Mouse (Mus musculus): ENCODE measurements around the gene Onecut1. TPM values are rescaled to one million over a fixed set of nuclear protein-coding genes. Genes with fewer than 3 reads are reported as not detected.
A peak's percentile ranks its signal among the peaks of the same experiment; 100 is the strongest.

Gene Onecut1
- polyA plus RNA-seq, 1 experiment from 2014 or later = 0.10 TPM

DNA sequence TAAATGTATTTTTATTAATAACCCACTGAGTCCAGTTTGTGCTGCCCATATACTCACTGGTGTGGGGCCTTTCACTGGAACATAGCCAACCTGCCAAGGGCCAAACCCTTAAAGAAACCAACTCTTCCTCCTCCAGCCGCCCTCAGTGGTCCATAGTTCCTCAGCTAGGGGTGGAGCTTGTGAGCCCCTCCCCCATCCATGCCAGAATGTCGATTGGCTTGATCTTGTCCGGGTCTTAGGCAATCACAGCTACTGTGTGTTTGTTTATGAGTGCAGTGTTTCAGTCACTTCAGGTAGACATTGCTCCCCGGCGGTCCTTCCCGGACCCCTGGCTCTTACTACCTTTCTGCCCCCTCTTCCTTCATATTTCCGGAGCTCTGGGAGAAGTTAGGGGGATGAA is 35.0 kb downstream of the Onecut1 start:
- no peak for ATAC-seq (replicated peaks; ENCODE audit: insufficient number of reproducible peaks, low FRiP score, low TSS enrichment)
- Histone ChIP-seq H3K27ac (ENCODE audit: low read depth, low read length) (no peak overlapping the region), H3K4me2 (no peak overlapping the region), H3K27me3 (ENCODE audit: control insufficient read depth, insufficient read depth, low read length) (no peaks in the 10 kb centered on the region), H3K4me1 (ENCODE audit: control insufficient read depth, insufficient read depth, low read length) (no peaks in the 10 kb centered on the region), H3K9me3 (replicated peaks; ENCODE audit: control insufficient read depth, low read length) (no peaks in the 10 kb centered on the region), H3K36me3 (ENCODE audit: control insufficient read depth, insufficient read depth, low read length) (no peaks in the 10 kb centered on the region), H3K9ac (ENCODE audit: low read depth, low read length) (no peak overlapping the region), H3K4me3 (ENCODE audit: low read depth, low read length) (no peak overlapping the region)
- WGBS (ENCODE audit: insufficient replicate concordance) = 73% methylated on average over 7 of the region's 7 CpGs

DNA sequence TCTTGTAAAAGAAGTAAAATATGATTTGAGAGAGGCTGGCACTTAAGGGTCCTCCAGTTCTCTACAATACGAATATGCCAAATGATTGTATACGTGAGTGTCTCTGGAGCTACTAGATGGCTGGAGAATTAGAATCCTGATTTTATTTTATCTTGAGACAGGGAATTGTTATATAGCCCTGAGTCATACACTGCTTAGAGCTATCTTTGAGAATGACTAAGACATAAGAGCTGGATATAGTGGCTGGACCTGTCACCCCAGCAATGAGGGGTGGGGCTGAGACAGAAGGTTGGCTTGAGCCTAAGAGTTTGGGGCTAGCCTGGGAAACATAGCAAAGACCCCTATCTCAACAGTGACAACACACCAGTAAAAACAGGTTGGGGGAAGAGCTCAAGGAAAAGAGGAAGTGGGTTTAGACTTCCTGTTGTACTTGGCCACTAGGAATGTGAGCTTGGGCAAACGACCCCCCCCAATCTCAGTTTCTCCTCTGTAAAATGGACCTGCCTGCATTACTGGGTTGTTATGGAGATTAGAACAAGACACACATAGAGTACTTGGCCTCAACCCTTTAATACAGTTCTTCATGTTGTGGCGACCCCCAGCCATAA is 35.8 kb downstream of the Onecut1 start:
- 81% methylated on average over 4 of the region's 4 CpGs for WGBS (ENCODE audit: insufficient replicate concordance)
- H3K4me3 ChIP-seq (ENCODE audit: low read depth, low read length) = no peak overlapping the region
- no peak overlapping the region for H3K27ac ChIP-seq (ENCODE audit: low read depth, low read length)
- no peaks in the 10 kb centered on the region for H3K36me3 ChIP-seq (ENCODE audit: control insufficient read depth, insufficient read depth, low read length)
- H3K9ac ChIP-seq (ENCODE audit: low read depth, low read length) = no peak overlapping the region
- H3K4me2 ChIP-seq = no peak overlapping the region
- no peaks in the 10 kb centered on the region for H3K4me1 ChIP-seq (ENCODE audit: control insufficient read depth, insufficient read depth, low read length)
- ATAC-seq (replicated peaks; ENCODE audit: insufficient number of reproducible peaks, low FRiP score, low TSS enrichment) = no peak
- no peaks in the 10 kb centered on the region for H3K27me3 ChIP-seq (ENCODE audit: control insufficient read depth, insufficient read depth, low read length)
- no peaks in the 10 kb centered on the region for H3K9me3 ChIP-seq (replicated peaks; ENCODE audit: control insufficient read depth, low read length)

DNA sequence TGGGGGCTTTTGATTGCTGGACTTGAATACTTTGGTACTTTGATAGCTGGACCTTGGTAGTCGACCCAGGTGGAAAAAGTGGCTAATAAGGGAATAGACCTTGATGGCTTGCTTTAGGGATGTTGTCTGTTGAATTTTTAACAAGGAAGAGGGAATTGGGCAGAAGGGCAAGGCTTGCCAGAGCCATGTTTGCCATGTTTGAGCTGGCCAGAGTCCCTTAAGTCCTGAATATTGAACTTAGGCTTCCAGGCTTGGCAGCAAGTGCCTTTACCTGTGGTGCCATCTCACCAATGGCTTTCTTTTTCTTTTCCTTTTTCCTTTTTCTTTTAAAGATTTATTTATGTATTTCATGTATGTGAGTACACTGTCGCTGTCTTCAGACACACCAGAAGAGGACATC is 38.4 kb downstream of the Onecut1 start:
- ATAC-seq (replicated peaks; ENCODE audit: insufficient number of reproducible peaks, low FRiP score, low TSS enrichment) = no peak
- Histone ChIP-seq H3K4me1 (ENCODE audit: control insufficient read depth, insufficient read depth, low read length) (no peaks in the 10 kb centered on the region), H3K4me2 (no peak overlapping the region), H3K9me3 (replicated peaks; ENCODE audit: control insufficient read depth, low read length) (no peaks in the 10 kb centered on the region), H3K36me3 (ENCODE audit: control insufficient read depth, insufficient read depth, low read length) (no peaks in the 10 kb centered on the region), H3K9ac (ENCODE audit: low read depth, low read length) (no peak overlapping the region), H3K27me3 (ENCODE audit: control insufficient read depth, insufficient read depth, low read length) (no peaks in the 10 kb centered on the region), H3K4me3 (ENCODE audit: low read depth, low read length) (no peak overlapping the region), H3K27ac (ENCODE audit: low read depth, low read length) (no peak overlapping the region)
- WGBS (ENCODE audit: insufficient replicate concordance) = 83% methylated on average over 2 of the region's 2 CpGs

DNA sequence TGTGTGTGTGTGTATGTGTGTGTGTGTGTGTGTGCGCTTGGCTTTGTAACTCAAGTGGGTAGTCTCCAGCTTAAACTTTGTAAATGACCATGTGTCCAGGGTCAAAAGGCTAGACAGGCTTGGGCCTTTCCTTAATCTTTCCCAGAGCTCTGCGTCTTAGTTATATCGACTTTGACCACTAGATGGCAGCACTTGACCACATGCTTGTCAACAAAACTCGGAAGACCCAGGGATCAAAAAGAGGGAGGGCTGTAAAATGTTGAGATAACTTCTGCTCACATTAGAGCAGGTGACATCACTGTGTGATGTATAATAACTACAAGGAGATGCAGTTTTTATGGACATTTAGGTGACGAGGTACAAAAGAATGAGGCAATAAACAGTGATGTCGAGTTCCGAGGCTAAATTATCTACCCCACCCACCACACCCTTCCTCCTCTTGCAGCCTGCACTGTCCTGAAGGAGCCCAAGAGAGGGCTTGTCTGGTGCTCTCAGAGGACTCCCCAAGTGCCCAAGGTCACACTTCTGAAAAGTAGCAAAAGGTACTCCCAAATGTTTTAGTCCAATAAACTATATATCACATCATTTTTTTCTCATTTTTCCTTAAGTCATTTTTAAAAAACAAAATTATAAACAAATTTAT is 43.3 kb downstream of the Onecut1 start:
- H3K27me3 ChIP-seq (ENCODE audit: control insufficient read depth, insufficient read depth, low read length) = no peaks in the 10 kb centered on the region
- H3K4me3 ChIP-seq (ENCODE audit: low read depth, low read length) = no peak overlapping the region
- WGBS (ENCODE audit: insufficient replicate concordance) = 11% methylated on average over 7 of the region's 7 CpGs
- H3K4me2 ChIP-seq = 0 out of 2 replicates have a peak overlapping the region, but pooled peaks have one; percentile 6
- H3K27ac ChIP-seq (ENCODE audit: low read depth, low read length) = no peak overlapping the region
- H3K9me3 ChIP-seq (replicated peaks; ENCODE audit: control insufficient read depth, low read length) = no peaks in the 10 kb centered on the region
- no peaks in the 10 kb centered on the region for H3K36me3 ChIP-seq (ENCODE audit: control insufficient read depth, insufficient read depth, low read length)
- no peak overlapping the region for H3K9ac ChIP-seq (ENCODE audit: low read depth, low read length)
- no peaks in the 10 kb centered on the region for H3K4me1 ChIP-seq (ENCODE audit: control insufficient read depth, insufficient read depth, low read length)
- ATAC-seq (replicated peaks; ENCODE audit: insufficient number of reproducible peaks, low FRiP score, low TSS enrichment) = no peak

DNA sequence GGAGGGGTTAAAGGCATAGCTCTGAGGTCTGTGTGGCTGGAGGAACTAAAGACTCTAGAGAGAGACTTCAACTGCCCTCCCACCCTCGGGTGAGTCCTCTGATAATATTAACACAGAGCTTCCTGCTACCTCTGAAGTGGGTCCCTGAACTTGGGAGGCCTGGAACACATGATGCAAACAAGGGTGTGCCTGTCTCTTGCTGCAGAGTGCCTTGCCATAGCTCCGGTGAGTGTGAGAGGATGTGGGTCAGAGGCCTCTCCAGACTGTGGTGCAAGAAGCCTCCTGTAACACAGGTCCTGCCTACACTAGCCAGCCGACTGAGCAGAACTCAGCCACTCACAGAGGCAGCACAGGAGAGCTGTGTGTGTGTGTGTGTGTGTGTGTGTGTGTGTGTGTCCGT is 45.2 kb downstream of the Onecut1 start:
- no peak overlapping the region for H3K4me3 ChIP-seq (ENCODE audit: low read depth, low read length)
- H3K27ac ChIP-seq (ENCODE audit: low read depth, low read length) = no peak overlapping the region
- H3K9ac ChIP-seq (ENCODE audit: low read depth, low read length) = no peak overlapping the region
- H3K9me3 ChIP-seq (replicated peaks; ENCODE audit: control insufficient read depth, low read length) = no peaks in the 10 kb centered on the region
- whole genome bisulfite sequencing (ENCODE audit: insufficient replicate concordance) = 27% methylated on average over 4 of the region's 4 CpGs
- no peaks in the 10 kb centered on the region for H3K36me3 ChIP-seq (ENCODE audit: control insufficient read depth, insufficient read depth, low read length)
- H3K4me1 ChIP-seq (ENCODE audit: control insufficient read depth, insufficient read depth, low read length) = 0 out of 2 replicates have a peak, but pooled peaks cover 2% of the 10 kb centered on the region
- H3K4me2 ChIP-seq = no peak overlapping the region
- H3K27me3 ChIP-seq (ENCODE audit: control insufficient read depth, insufficient read depth, low read length) = no peaks in the 10 kb centered on the region
- ATAC-seq (replicated peaks; ENCODE audit: insufficient number of reproducible peaks, low FRiP score, low TSS enrichment) = no peak

DNA sequence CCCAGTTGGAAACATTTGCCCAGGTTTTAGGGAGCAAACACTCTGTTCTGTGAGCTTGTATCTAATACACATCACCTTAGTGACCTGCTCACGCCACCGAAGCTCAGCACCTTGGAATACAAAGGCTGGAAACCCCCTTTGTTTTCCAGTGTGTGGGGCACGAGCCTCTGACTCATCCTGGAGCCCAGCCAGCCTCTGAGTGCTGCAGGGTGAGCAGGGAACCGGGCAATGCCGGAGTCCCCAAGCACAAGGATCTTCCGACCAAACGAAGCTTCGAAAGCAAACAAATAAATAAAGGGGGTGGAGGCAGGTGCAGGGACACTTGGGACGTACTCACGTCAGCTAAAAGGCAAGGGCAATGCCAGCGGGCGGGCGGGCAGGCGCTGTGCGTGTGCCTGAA is 47.5 kb downstream of the Onecut1 start:
- H3K36me3 ChIP-seq (ENCODE audit: control insufficient read depth, insufficient read depth, low read length) = no peaks in the 10 kb centered on the region
- H3K4me3 ChIP-seq (ENCODE audit: low read depth, low read length) = no peak overlapping the region
- ATAC-seq (replicated peaks; ENCODE audit: insufficient number of reproducible peaks, low FRiP score, low TSS enrichment) = no peak
- no peaks in the 10 kb centered on the region for H3K9me3 ChIP-seq (replicated peaks; ENCODE audit: control insufficient read depth, low read length)
- H3K27me3 ChIP-seq (ENCODE audit: control insufficient read depth, insufficient read depth, low read length) = no peaks in the 10 kb centered on the region
- H3K9ac ChIP-seq (ENCODE audit: low read depth, low read length) = no peak overlapping the region
- peaks cover 11% of the 10 kb centered on the region; the same call in 1 of the 2 replicates for H3K4me1 ChIP-seq (ENCODE audit: control insufficient read depth, insufficient read depth, low read length)
- WGBS (ENCODE audit: insufficient replicate concordance) = 63% methylated on average over 15 of the region's 15 CpGs
- H3K27ac ChIP-seq (ENCODE audit: low read depth, low read length) = no peak overlapping the region
- H3K4me2 ChIP-seq = no peak overlapping the region

DNA sequence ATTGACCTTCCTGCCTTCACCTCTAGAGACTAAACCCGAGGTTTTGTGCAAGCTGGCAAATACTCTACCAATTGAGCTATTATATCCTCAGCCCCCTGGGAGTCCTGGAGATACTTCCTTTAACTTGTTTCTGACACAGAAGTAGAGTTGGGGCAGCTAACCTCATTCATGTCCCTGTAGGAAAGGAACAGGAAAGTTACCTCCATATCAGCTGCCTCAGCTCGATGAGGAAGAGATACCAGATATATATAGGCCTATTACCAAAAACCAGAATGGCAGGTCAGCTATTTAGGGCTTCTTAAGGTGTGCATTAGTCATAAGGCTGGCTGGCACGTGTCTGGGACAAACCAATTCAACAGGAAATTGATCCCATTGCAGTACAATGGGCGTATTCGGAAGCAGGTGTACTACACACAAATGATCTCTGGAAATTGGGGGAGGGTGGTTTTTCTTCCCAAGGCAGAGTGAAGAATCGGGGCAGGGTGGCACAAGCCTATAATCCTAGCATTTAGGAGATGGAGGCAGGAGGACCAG is 48.6 kb downstream of the Onecut1 start:
- Histone ChIP-seq H3K36me3 (ENCODE audit: control insufficient read depth, insufficient read depth, low read length) (no peaks in the 10 kb centered on the region), H3K9me3 (replicated peaks; ENCODE audit: control insufficient read depth, low read length) (no peaks in the 10 kb centered on the region), H3K9ac (ENCODE audit: low read depth, low read length) (no peak overlapping the region), H3K4me1 (ENCODE audit: control insufficient read depth, insufficient read depth, low read length) (peaks cover 11% of the 10 kb centered on the region; the same call in 1 of the 2 replicates), H3K4me3 (ENCODE audit: low read depth, low read length) (no peak overlapping the region), H3K4me2 (no peak overlapping the region), H3K27me3 (ENCODE audit: control insufficient read depth, insufficient read depth, low read length) (no peaks in the 10 kb centered on the region), H3K27ac (ENCODE audit: low read depth, low read length) (no peak overlapping the region)
- 77% methylated on average over 6 of the region's 6 CpGs for WGBS (ENCODE audit: insufficient replicate concordance)
- no peak for ATAC-seq (replicated peaks; ENCODE audit: insufficient number of reproducible peaks, low FRiP score, low TSS enrichment)

DNA sequence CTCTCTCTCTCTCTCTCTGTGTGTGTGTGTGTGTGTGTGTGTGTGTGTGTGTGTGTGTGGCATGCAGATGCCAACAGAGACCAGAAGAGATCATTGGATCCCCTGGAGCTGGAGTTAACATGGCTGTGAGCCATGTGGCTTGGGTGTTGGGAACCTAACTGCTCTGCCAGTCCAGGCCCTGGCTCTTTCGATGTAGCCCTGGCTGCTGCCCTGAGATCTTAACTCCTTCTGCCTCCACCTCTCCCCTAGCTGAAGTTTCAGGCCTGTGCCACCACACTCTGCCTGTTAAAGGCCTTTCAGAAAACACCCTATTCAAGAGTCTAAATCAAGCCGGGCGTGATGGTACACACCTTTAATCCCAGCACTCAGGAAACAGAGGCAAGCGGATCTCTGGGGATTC is 49.7 kb downstream of the Onecut1 start:
- no peak overlapping the region for H3K27ac ChIP-seq (ENCODE audit: low read depth, low read length)
- no peaks in the 10 kb centered on the region for H3K36me3 ChIP-seq (ENCODE audit: control insufficient read depth, insufficient read depth, low read length)
- no peak overlapping the region for H3K4me2 ChIP-seq

More for the DNA sequence above, 49.7 kb downstream of the Onecut1 start:
- Histone ChIP-seq H3K27me3 (ENCODE audit: control insufficient read depth, insufficient read depth, low read length) (no peaks in the 10 kb centered on the region), H3K4me1 (ENCODE audit: control insufficient read depth, insufficient read depth, low read length) (peaks cover 11% of the 10 kb centered on the region; the same call in 1 of the 2 replicates), H3K9me3 (replicated peaks; ENCODE audit: control insufficient read depth, low read length) (no peaks in the 10 kb centered on the region), H3K4me3 (ENCODE audit: low read depth, low read length) (no peak overlapping the region), H3K9ac (ENCODE audit: low read depth, low read length) (no peak overlapping the region)
- 83% methylated on average over 4 of the region's 4 CpGs for WGBS (ENCODE audit: insufficient replicate concordance)
- no peak for ATAC-seq (replicated peaks; ENCODE audit: insufficient number of reproducible peaks, low FRiP score, low TSS enrichment)

Measured in heart, embryonic 11.5 days (tissue).